Comparison of ENCODE assay signal across 17 mouse cellular contexts in the genomic region with DNA sequence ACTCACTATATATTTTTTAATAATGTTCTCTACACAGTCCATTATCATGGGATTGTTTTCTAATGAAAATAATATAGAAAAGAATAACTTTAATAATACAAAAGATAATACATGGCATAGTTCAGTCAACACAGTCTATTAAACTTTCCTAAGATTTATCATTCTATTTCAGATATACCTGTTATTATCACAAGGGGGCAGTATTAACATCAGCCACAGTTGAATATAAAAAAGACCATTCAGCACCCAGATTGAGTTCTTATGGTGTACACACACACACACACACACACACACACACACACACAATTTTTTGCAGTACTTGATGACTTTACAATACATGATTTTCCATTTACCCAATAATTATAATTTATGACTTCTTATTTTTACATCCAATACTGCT. TPM values are rescaled to one million over a fixed set of nuclear protein-coding genes. Genes with fewer than 3 reads are reported as not detected.
DNase-seq lines count a peak whose midpoint lies in the region; ATAC-seq and TF ChIP-seq lines count a peak whose summit lies in the region.
"Had no signal": no experiment of that assay in that cellular context is flagged by ENCODE, and none has a peak within 500 bp of the region (broad histone marks: within the 10 kb centered on the region; RNA-seq: fewer than 3 reads in every experiment).

No protein-coding gene starts in this region.

- H3K9ac ChIP-seq in hindbrain, embryonic 11.5 days (ENCODE audit: low read depth, low read length), result no peak overlapping the region
- H3K9ac ChIP-seq in midbrain, embryonic 11.5 days (ENCODE audit: low read length), result no peak overlapping the region
- no peak overlapping the region for H3K9ac ChIP-seq in midbrain, embryonic 16.5 days (ENCODE audit: low read depth, low read length)
- H3K9ac ChIP-seq in stomach, postnatal 0 days (ENCODE audit: low read length), result no peak overlapping the region
- H3K9ac ChIP-seq: embryonic facial prominence, embryonic 15.5 days; hindbrain, embryonic 13.5 days; limb, embryonic 13.5 days; stomach, embryonic 15.5 days had no signal

- 0 out of 2 replicates have a peak, but pooled peaks have one; percentile 25 for ATAC-seq in hindbrain, embryonic 11.5 days (ENCODE audit: low FRiP score)
- ATAC-seq in midbrain, embryonic 11.5 days (ENCODE audit: low FRiP score), result 0 out of 2 replicates have a peak, but pooled peaks have one; percentile 42
- no peak for ATAC-seq in midbrain, embryonic 16.5 days
- no peak for ATAC-seq in stomach, postnatal 0 days (ENCODE audit: low FRiP score, low TSS enrichment)

- no peak for TF ChIP-seq EP300 in stomach, postnatal 0 days (optimal IDR thresholded peaks at IDR 0.05)

- H3K4me2 ChIP-seq in hindbrain, embryonic 11.5 days (replicated peaks; ENCODE audit: low read depth, low read length), result no peak overlapping the region
- no peak overlapping the region for H3K4me2 ChIP-seq in midbrain, embryonic 11.5 days
- no peak overlapping the region for H3K4me2 ChIP-seq in midbrain, embryonic 16.5 days (ENCODE audit: low read length)
- no peak overlapping the region for H3K4me2 ChIP-seq in stomach, postnatal 0 days (replicated peaks; ENCODE audit: low read depth)
- H3K4me2 ChIP-seq: embryonic facial prominence, embryonic 15.5 days; hindbrain, embryonic 13.5 days; limb, embryonic 13.5 days; stomach, embryonic 15.5 days had no signal

- no peaks in the 10 kb centered on the region for H3K4me1 ChIP-seq in hindbrain, embryonic 11.5 days (replicated peaks; ENCODE audit: control insufficient read depth, insufficient read depth, low read length)
- no peaks in the 10 kb centered on the region for H3K4me1 ChIP-seq in hindbrain, embryonic 10.5 days (replicated peaks)
- no peaks in the 10 kb centered on the region for H3K4me1 ChIP-seq in midbrain, embryonic 11.5 days (ENCODE audit: control insufficient read depth, insufficient read depth, low read length)
- no peaks in the 10 kb centered on the region for H3K4me1 ChIP-seq in midbrain, embryonic 16.5 days (ENCODE audit: control insufficient read depth, insufficient read depth, low read length)
- no peaks in the 10 kb centered on the region for H3K4me1 ChIP-seq in stomach, postnatal 0 days (replicated peaks; ENCODE audit: control insufficient read depth, insufficient read depth)
- H3K4me1 ChIP-seq: embryonic facial prominence, embryonic 15.5 days; hindbrain, embryonic 13.5 days; limb, embryonic 13.5 days; stomach, embryonic 15.5 days had no signal

- H3K36me3 ChIP-seq in hindbrain, embryonic 11.5 days (ENCODE audit: control insufficient read depth, insufficient read depth, low read length), result no peaks in the 10 kb centered on the region
- no peaks in the 10 kb centered on the region for H3K36me3 ChIP-seq in hindbrain, embryonic 10.5 days
- no peaks in the 10 kb centered on the region for H3K36me3 ChIP-seq in midbrain, embryonic 11.5 days (ENCODE audit: control insufficient read depth, insufficient read depth, low read length)
- H3K36me3 ChIP-seq in midbrain, embryonic 16.5 days (ENCODE audit: control insufficient read depth, insufficient read depth, low read length), result no peaks in the 10 kb centered on the region
- no peaks in the 10 kb centered on the region for H3K36me3 ChIP-seq in stomach, postnatal 0 days (ENCODE audit: control insufficient read depth, insufficient read depth, low read length)
- H3K36me3 ChIP-seq: embryonic facial prominence, embryonic 15.5 days; hindbrain, embryonic 13.5 days; limb, embryonic 13.5 days; stomach, embryonic 15.5 days had no signal

- H3K27me3 ChIP-seq in hindbrain, embryonic 11.5 days (ENCODE audit: control insufficient read depth, insufficient read depth, low read length), result no peaks in the 10 kb centered on the region
- H3K27me3 ChIP-seq in hindbrain, embryonic 10.5 days (ENCODE audit: insufficient read depth, poor library complexity, severe bottlenecking), result no peaks in the 10 kb centered on the region
- no peaks in the 10 kb centered on the region for H3K27me3 ChIP-seq in midbrain, embryonic 11.5 days (ENCODE audit: control insufficient read depth, insufficient read depth, low read length)
- H3K27me3 ChIP-seq in midbrain, embryonic 16.5 days (ENCODE audit: control insufficient read depth, insufficient read depth, low read depth, low read length), result no peaks in the 10 kb centered on the region
- H3K27me3 ChIP-seq in stomach, postnatal 0 days (ENCODE audit: control insufficient read depth, insufficient read depth, low read length), result no peaks in the 10 kb centered on the region
- H3K27me3 ChIP-seq: embryonic facial prominence, embryonic 15.5 days; hindbrain, embryonic 13.5 days; limb, embryonic 13.5 days; stomach, embryonic 15.5 days had no signal

- peak; percentile 5 for DNase-seq in embryo, embryonic 10.5 days (ENCODE audit: low spot score)
- no peak for DNase-seq in embryo, embryonic 9.5 days (ENCODE audit: extremely low spot score)
- no peak for DNase-seq in hindbrain, embryonic 11.5 days (ENCODE audit: low spot score)
- no peak for DNase-seq in hindbrain, embryonic 10.5 days (ENCODE audit: low spot score)
- DNase-seq in midbrain, embryonic 11.5 days (ENCODE audit: low spot score, missing footprints), result no peak
- no peak for DNase-seq in stomach, postnatal 0 days (ENCODE audit: low spot score)
- DNase-seq in ovary, postnatal 36 days (ENCODE audit: low spot score), result no peak
- DNase-seq: cerebellum, postnatal 36 days; gastrocnemius, postnatal 14 days; kidney, adult 2 months; spleen, adult 18-20 months had no signal

- no peaks in the 10 kb centered on the region for H3K9me3 ChIP-seq in hindbrain, embryonic 11.5 days (ENCODE audit: control insufficient read depth, low read length)
- no peaks in the 10 kb centered on the region for H3K9me3 ChIP-seq in hindbrain, embryonic 10.5 days
- H3K9me3 ChIP-seq in midbrain, embryonic 11.5 days (ENCODE audit: control insufficient read depth, low read length), result no peaks in the 10 kb centered on the region
- no peaks in the 10 kb centered on the region for H3K9me3 ChIP-seq in midbrain, embryonic 16.5 days (replicated peaks; ENCODE audit: control insufficient read depth, low read length, poor library complexity, severe bottlenecking)
- no peaks in the 10 kb centered on the region for H3K9me3 ChIP-seq in stomach, postnatal 0 days (ENCODE audit: control insufficient read depth, low read length)
- H3K9me3 ChIP-seq: embryonic facial prominence, embryonic 15.5 days; hindbrain, embryonic 13.5 days; limb, embryonic 13.5 days; stomach, embryonic 15.5 days had no signal

- peak; percentile 55 for TF ChIP-seq CTCF in stomach, postnatal 0 days (IDR thresholded peaks at IDR 0.05; ENCODE audit: low read depth)

- no peak overlapping the region for H3K27ac ChIP-seq in hindbrain, embryonic 11.5 days (ENCODE audit: low read depth, low read length)
- no peak overlapping the region for H3K27ac ChIP-seq in hindbrain, embryonic 10.5 days
- no peak overlapping the region for H3K27ac ChIP-seq in midbrain, embryonic 11.5 days (ENCODE audit: low read depth, low read length)
- no peak overlapping the region for H3K27ac ChIP-seq in midbrain, embryonic 16.5 days (ENCODE audit: low read length)
- no peak overlapping the region for H3K27ac ChIP-seq in stomach, postnatal 0 days (replicated peaks)
- H3K27ac ChIP-seq: embryonic facial prominence, embryonic 15.5 days; hindbrain, embryonic 13.5 days; limb, embryonic 13.5 days; stomach, embryonic 15.5 days had no signal

- H3K4me3 ChIP-seq in hindbrain, embryonic 11.5 days (ENCODE audit: low read depth, low read length), result no peak overlapping the region
- no peak overlapping the region for H3K4me3 ChIP-seq in hindbrain, embryonic 10.5 days
- no peak overlapping the region for H3K4me3 ChIP-seq in midbrain, embryonic 11.5 days (ENCODE audit: low read depth, low read length)
- no peak overlapping the region for H3K4me3 ChIP-seq in midbrain, embryonic 16.5 days (ENCODE audit: low read depth, low read length)
- H3K4me3 ChIP-seq in stomach, postnatal 0 days (ENCODE audit: low read depth, low read length), result no peak overlapping the region
- H3K4me3 ChIP-seq: embryonic facial prominence, embryonic 15.5 days; hindbrain, embryonic 13.5 days; limb, embryonic 13.5 days; myocyte; stomach, embryonic 15.5 days had no signal

RNA-seq across cellular contexts. Expression of a gene that starts 31.0 kb away (rescaled TPM):
- 2.4 and 3.4 TPM in 2 replicates for polyA plus RNA-seq in hindbrain, embryonic 11.5 days (2014; fragmentation: Nextera tagmentation; extraction: Ambion mirVana)
- 2.3 and 3.6 TPM in 2 replicates for polyA plus RNA-seq in hindbrain, embryonic 10.5 days (2016; fragmentation: Nextera tagmentation; extraction: Ambion mirVana)
- polyA plus RNA-seq in midbrain, embryonic 11.5 days (2014; fragmentation: Nextera tagmentation; extraction: Ambion mirVana), result 4.1 and 7.3 TPM in 2 replicates
- polyA plus RNA-seq in midbrain, embryonic 16.5 days (2015; fragmentation: Nextera tagmentation; extraction: Ambion mirVana), result 3.6 and 5.0 TPM in 2 replicates
- polyA plus RNA-seq in stomach, postnatal 0 days (2015; fragmentation: Nextera tagmentation; extraction: Ambion mirVana), result 1.1 and 1.2 TPM in 2 replicates

Comparison
In these comparisons a context has a peak if more than half of its experiments do, and no peak if none do; other contexts are left out.
1. ATAC-seq: peak in hindbrain, embryonic 11.5 days (single experiment) and midbrain, embryonic 11.5 days (single experiment); none in midbrain, embryonic 16.5 days (single experiment) and stomach, postnatal 0 days (single experiment).